Mouse (Mus musculus): Measurements from ENCODE around the gene Gmnn.

GRCm38 (mm10) chr13:24761083-24761402 lies 680 bp downstream of the Gmnn start:
- no peak for TF ChIP-seq MAFK (IDR thresholded peaks at IDR 0.05; ENCODE audit: insufficient read depth, low read depth, low read length)
- TF ChIP-seq ZNF384 (IDR thresholded peaks at IDR 0.05; ENCODE audit: low read depth, low read length) = no peak
- TF ChIP-seq CHD2 (IDR thresholded peaks at IDR 0.05; ENCODE audit: low read depth, low read length) = no peak
- no peak for TF ChIP-seq ZC3H11A (IDR thresholded peaks at IDR 0.05; ENCODE audit: borderline replicate concordance, low read depth, low read length)
- no peak for TF ChIP-seq HCFC1 (IDR thresholded peaks at IDR 0.05; ENCODE audit: borderline replicate concordance, insufficient read depth, low read length)
